Mouse (Mus musculus): ENCODE measurements around the gene Srpk2.

DNA sequence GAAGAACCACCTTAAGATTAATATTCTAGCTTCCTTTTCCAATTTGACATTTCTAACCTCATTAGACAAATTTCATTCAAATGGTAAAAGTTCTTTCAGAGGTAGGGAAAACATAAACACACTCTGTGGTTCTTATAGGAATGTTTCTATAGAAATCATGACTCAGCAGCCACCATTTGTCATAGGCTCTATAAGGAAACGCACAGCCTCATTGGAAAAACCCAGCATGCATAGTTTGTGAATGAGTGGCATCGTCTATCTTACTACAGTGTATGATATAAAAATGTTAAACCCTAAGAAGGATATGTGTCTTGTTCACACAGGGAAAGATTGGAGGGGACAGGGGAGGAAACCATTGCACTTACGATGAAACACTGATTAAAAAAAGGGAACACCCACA, 178.8 kb downstream of the Srpk2 start:
- no peak for TF ChIP-seq CTCF (IDR thresholded peaks at IDR 0.05; ENCODE audit: borderline replicate concordance, insufficient read depth, low read length)
- TF ChIP-seq POLR2A (IDR thresholded peaks at IDR 0.05; ENCODE audit: low read depth, low read length): no peak

Data from embryonic fibroblast, embryonic 13.5 days (primary cell).